Mouse (Mus musculus) olfactory bulb, adult 2 months (tissue): ENCODE data around the gene Olig3.

Experiments used
- CTCF ChIP-seq: fragments of 200-500 bp; IDR thresholded peaks from 2 replicates; pipeline ENCODE4 v1.5.1; 2012; ENCODE audit warnings: low read depth, mild to moderate bottlenecking, low read length, moderate library complexity; ENCODE audit not compliant: insufficient read depth
- POLR2A ChIP-seq: fragments of 200-500 bp; IDR thresholded peaks from 2 replicates; pipeline ENCODE4 v1.6.1; 2012; ENCODE audit warnings: mild to moderate bottlenecking, low read depth, low read length, moderate library complexity; ENCODE audit not compliant: insufficient read depth

DNA sequence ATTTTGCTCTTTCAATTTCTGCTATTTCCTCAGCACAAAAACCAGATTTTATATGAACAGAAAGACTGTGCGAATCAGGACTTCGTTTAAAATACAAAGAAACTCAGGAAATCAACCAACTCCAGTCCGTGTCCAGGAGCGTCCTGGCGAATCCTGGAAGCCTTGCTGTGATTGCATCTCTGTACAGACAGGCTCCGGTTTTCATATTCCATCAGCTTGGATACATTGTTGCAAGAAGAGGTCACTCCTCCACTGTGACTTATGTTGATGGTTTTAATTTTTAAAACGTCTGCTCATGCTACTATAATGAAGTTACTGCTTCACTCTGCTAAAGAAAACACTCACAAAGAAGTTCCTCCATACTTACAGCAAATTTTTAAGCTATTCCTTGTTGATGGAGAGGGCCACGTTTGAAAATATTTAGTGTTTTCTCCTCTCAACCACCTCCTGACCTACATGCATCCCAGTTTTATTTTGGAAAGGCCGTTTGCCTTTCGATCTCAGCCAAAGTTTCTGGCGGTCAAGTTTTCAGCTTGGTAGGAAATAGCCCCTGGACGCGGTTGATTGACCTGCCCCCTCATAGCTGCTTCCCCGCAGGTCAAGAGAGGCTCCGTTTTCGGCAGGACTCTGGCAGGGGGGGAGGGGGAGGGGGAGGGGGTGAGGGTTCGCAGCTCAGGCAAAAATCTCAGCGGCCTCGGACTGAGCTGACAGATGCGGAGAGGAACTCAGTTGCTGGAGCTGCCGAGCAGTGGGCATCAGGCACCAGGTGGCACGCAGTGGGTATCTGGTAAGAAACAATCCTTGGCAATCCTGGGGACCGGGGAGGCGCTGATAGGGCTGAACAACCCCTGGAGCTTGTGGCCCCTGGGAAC, 4.1 kb upstream of the Olig3 start:
- no peak for TF ChIP-seq POLR2A
- no peak for TF ChIP-seq CTCF
